Mouse (Mus musculus): ENCODE results near the gene Kcnd3.

The Kcnd3 gene

GRCm38 (mm10) chr3:105457657-105458056 is 5.5 kb downstream of the Kcnd3 start:
- DNase-seq (ENCODE audit: low spot score in 2 of 2): no peak

- no peak for DNase-seq (ENCODE audit: low spot score in 2 of 2)
Observed at GRCm38 (mm10) chr3:105466538-105466937, 14.4 kb downstream of the Kcnd3 start.

GRCm38 (mm10) chr3:105472564-105472963 is 20.4 kb downstream of the Kcnd3 start:
- DNase-seq (ENCODE audit: low spot score in 2 of 2): no peak

- no peak for DNase-seq (ENCODE audit: low spot score in 2 of 2)
Observed at GRCm38 (mm10) chr3:105476408-105476807, 24.3 kb downstream of the Kcnd3 start.

- DNase-seq (ENCODE audit: low spot score in 2 of 2): no peak
Observed at GRCm38 (mm10) chr3:105478876-105479275, 26.7 kb downstream of the Kcnd3 start.

GRCm38 (mm10) chr3:105481419-105481818 is 29.3 kb downstream of the Kcnd3 start:
- no peak for DNase-seq (ENCODE audit: low spot score in 2 of 2)

GRCm38 (mm10) chr3:105483651-105484052 is 31.5 kb downstream of the Kcnd3 start:
- DNase-seq (ENCODE audit: low spot score in 2 of 2): no peak

- DNase-seq (ENCODE audit: low spot score in 2 of 2): no peak
Observed at GRCm38 (mm10) chr3:105487171-105487570, 35.0 kb downstream of the Kcnd3 start.

- peak; percentile 50 to 63 for DNase-seq (ENCODE audit: low spot score in 2 of 2)
Observed at GRCm38 (mm10) chr3:105489607-105490006, 37.5 kb downstream of the Kcnd3 start.

GRCm38 (mm10) chr3:105494886-105495285 is 42.8 kb downstream of the Kcnd3 start:
- DNase-seq (ENCODE audit: low spot score in 2 of 2): no peak

GRCm38 (mm10) chr3:105496216-105496615 is 44.1 kb downstream of the Kcnd3 start:
- DNase-seq (ENCODE audit: low spot score in 2 of 2): no peak

- no peak for DNase-seq (ENCODE audit: low spot score in 2 of 2)
Observed at GRCm38 (mm10) chr3:105496935-105497334, 44.8 kb downstream of the Kcnd3 start.

- DNase-seq (ENCODE audit: low spot score in 2 of 2): no peak
Observed at GRCm38 (mm10) chr3:105501071-105501470, 48.9 kb downstream of the Kcnd3 start.

GRCm38 (mm10) chr3:105504272-105504671 is 52.1 kb downstream of the Kcnd3 start:
- no peak for DNase-seq (ENCODE audit: low spot score in 2 of 2)

- no peak for DNase-seq (ENCODE audit: low spot score in 2 of 2)
Observed at GRCm38 (mm10) chr3:105505161-105505872, 53.2 kb downstream of the Kcnd3 start.

GRCm38 (mm10) chr3:105505873-105506170 is 53.7 kb downstream of the Kcnd3 start:
- DNase-seq (ENCODE audit: low spot score in 2 of 2): no peak

GRCm38 (mm10) chr3:105506592-105506991 is 54.5 kb downstream of the Kcnd3 start:
- DNase-seq (ENCODE audit: low spot score in 2 of 2): no peak

- no peak for DNase-seq (ENCODE audit: low spot score in 2 of 2)
Observed at GRCm38 (mm10) chr3:105509321-105509720, 57.2 kb downstream of the Kcnd3 start.

GRCm38 (mm10) chr3:105511836-105512235 is 59.7 kb downstream of the Kcnd3 start:
- no peak for DNase-seq (ENCODE audit: low spot score in 2 of 2)

GRCm38 (mm10) chr3:105514215-105514614 is 62.1 kb downstream of the Kcnd3 start:
- no peak for DNase-seq (ENCODE audit: low spot score in 2 of 2)

- DNase-seq (ENCODE audit: low spot score in 2 of 2): no peak
Observed at GRCm38 (mm10) chr3:105515035-105515434, 62.9 kb downstream of the Kcnd3 start.

- no peak for DNase-seq (ENCODE audit: low spot score in 2 of 2)
Observed at GRCm38 (mm10) chr3:105515640-105516039, 63.5 kb downstream of the Kcnd3 start.

- DNase-seq (ENCODE audit: low spot score in 2 of 2): no peak
Observed at GRCm38 (mm10) chr3:105520446-105520845, 68.3 kb downstream of the Kcnd3 start.

GRCm38 (mm10) chr3:105521178-105521631 is 69.1 kb downstream of the Kcnd3 start:
- peak in 1 of 2 experiments; percentile 48 for DNase-seq (ENCODE audit: low spot score in 2 of 2)
